Mouse (Mus musculus) heart, postnatal 14 days (tissue): Measurements from ENCODE around the gene Rin2. TPM values are rescaled to one million over a fixed set of nuclear protein-coding genes. Genes with fewer than 3 reads are reported as not detected.
"Not testable (repeated sequence)": the region's sequence is repeated elsewhere in the genome, so short reads cannot be mapped to it uniquely, and the experiment has no call there.

Experiments used
- DNase-seq, 2 experiments: peaks; one replicate each; pipeline ENCODE4 v3.0.0; 2021 to 2022
- intact Hi-C: fragments of 180-260 bp; cut with DNase I; formaldehyde crosslinking; loops from one replicate; pipeline ENCODE4 v1.15.1; 2025
- total RNA-seq, 2 experiments: library from RNA; stranded (reverse); gene quantifications; 2 replicates each; pipeline ENCODE4 v1.2.3; 2021

The Rin2 gene
- total RNA-seq, 2 experiments from 2014 or later, result 18.3 to 22.6 TPM

DNA sequence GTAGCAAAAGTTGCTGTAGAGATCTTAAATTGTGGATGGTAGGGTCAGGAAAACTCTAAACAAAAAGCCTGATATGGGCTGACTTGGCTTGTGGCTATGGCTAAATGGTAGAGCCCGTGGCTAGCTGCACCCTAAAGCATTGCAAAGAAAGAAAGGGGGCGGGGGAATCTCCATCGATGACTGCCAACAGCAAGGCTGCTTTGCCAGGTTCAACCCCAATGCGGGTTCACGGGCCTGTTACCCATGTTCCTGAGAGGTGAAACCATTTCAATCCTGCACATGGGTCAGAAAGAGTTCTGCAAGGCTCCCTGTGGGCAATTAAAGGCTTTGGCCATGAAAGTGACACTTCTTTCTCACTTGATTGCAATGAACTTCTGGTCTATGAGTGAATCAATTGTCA, 206.9 kb downstream of the Rin2 start:
- DNase-seq, result no peak
- intact Hi-C loops, result loop anchor here (2.0 kb wide), 3 partner anchors 19 to 183 kb away; no protein-coding TSS in a partner anchor

DNA sequence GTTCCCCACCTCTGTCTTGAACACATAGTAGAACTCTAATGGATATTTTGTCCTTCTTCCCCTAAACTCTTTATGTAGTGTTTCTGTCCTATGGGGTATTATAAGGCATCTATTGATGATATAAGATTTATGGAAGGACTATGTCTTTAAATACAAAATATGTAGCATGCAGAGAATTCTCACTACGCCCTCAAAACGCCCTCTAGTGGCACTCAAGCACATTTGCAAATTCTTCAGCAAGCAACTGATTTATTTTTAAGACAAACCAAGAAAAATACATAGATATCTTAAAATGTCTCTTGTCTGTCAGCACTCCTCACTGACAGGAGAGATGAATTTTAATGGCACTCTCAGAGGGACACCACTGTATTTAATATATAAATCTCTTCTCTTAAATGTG, 207.4 kb downstream of the Rin2 start:
- DNase-seq, result no peak
- intact Hi-C loops, result loop anchor here (2.0 kb wide), 1 partner anchor 184 kb away; no protein-coding TSS in a partner anchor

- DNase-seq, result peak in 1 of 2 experiments; percentile 18
- intact Hi-C loops, result no loop called here
Measured at GRCm38 (mm10) chr2:145884036-145884912, 209.3 kb downstream of the Rin2 start.

GRCm38 (mm10) chr2:145884913-145885785, 210.1 kb downstream of the Rin2 start:
- DNase-seq, result peak; percentile 57 to 59
- intact Hi-C loops, result no loop called here

- DNase-seq, result peak; percentile 67 to 72
- intact Hi-C loops, result no loop called here
Measured at GRCm38 (mm10) chr2:145887937-145888765, 213.1 kb downstream of the Rin2 start.

GRCm38 (mm10) chr2:145888766-145889480, 213.9 kb downstream of the Rin2 start:
- intact Hi-C loops, result no loop called here
- DNase-seq, result peak; percentile 25 to 29

DNA sequence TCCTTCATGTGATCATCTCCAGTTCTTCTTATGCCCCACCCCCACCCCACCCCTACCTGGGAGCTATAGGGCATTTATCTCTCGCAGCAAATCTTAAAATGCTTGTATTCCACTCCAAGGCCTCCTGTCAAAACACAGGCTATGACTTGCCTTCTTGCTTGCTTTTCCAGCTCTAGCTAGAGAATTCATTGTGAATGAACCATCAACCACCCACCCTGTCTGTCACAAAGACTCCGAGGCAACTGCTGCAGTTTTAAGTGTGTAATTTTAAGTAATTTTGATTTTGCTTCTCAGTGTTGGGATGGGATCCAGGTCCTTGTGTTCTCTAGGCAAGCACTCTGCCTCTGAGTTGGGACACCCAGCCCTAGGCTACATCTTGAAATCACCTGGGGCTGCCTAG, 215.6 kb downstream of the Rin2 start:
- no peak for DNase-seq
- intact Hi-C loops, result no loop called here

GRCm38 (mm10) chr2:145893756-145894155, 218.7 kb downstream of the Rin2 start:
- DNase-seq, result no peak
- intact Hi-C loops, result no loop called here

DNA sequence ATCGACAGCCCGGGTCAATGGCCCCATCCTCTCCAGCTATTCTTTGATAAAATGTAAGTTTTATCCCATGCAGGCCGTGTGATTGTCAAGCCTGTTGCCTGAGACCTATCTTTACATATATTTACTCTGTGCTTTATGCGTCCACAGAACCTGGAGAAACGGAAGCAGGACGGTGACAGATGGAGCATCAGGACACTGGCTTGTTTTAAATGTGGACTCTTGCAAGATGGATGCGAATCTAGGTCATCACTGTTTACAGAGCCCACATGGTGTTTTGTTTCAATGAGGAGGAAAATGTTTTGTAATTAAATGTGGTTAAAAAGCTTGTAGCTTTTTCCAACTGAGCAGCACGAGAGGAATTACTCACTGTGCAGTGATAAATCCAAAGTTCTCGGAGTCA, 223.1 kb downstream of the Rin2 start:
- intact Hi-C loops, result no loop called here
- no peak for DNase-seq

GRCm38 (mm10) chr2:145900318-145900717, 225.3 kb downstream of the Rin2 start:
- intact Hi-C loops, DNase-seq: not testable (repeated sequence)

GRCm38 (mm10) chr2:145901861-145902260, 226.8 kb downstream of the Rin2 start, which contains the start of gene Naa20:
Gene Naa20 (plus strand): TSS chr2:145902099.
- DNase-seq, result no peak
- intact Hi-C loops, result no loop called here

DNA sequence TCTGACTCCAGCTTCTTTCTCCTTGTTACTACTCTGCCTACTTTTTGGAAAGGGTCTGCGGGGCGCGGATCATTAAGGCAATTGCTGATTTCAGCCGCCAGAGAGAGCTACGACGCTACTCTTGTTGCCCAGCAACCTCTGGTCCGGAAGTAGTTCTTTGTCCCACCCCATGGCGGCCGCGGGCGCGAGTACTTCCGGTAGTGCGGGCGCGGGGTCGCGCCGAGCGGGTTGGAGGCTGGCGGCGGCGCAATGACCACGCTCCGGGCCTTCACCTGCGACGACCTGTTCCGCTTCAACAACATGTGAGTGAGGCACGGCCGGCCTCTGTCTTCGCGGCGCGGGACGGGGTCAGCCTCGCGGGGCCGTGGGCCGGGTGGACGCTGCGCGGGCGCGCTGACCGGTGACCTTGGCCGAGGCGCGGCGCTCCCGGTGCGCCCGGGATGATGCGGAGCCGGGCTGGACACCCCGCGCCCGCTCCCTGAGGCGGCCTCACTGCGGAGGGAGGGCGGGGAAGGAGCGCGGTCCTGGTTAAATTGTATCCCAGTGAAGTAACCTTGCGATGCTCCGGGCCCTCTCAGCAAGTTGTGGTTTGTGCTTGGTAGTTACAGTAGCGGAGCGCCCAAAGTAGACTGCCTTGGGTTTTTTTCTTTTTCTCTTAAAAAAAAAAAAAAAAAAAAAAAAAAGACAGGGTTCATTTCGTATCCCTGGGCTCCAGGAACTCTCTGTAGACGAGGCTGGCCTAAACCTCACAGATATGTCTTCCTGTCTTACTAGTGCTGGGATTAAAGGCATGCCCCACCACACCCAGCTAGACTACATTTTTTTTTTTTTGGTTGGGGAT, 228.3 kb downstream of the Rin2 start:
- peak; percentile 91 to 93 for DNase-seq

DNA sequence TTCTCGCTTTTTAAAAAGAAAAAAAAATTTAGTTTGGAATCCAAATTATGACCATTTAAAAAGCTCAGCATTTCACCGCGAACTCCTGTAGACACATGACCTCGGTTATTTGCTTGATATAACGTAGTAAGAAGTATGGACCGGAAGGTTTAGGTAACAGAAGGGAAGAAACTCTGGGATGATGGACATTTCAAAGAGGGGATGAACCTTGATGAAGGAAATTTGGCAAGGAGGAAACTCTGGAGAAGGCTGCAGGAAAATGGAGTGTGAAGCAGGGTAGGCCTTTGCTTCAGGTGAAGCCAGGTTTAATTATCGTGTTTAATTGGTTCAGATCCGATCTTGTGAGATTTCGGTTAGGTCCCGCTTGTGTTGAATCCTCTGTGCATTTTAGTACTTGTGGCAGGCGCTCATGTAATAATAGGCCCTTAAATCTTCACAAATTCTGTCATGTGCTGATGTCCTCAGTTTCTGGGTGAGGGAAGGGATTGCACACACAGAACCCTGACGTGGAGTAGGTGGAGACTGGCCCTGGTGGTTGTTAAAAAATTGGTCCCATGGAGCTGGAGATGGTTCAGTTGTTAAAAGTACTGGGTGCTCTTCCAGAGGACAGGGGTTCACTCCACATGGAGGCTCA, 229.1 kb downstream of the Rin2 start:
- intact Hi-C loops, result no loop called here
- no peak for DNase-seq

More for the DNA sequence above, 228.3 kb downstream of the Rin2 start:
- intact Hi-C loops, result no loop called here

GRCm38 (mm10) chr2:145905156-145905555, 230.1 kb downstream of the Rin2 start:
- intact Hi-C loops, result no loop called here
- no peak for DNase-seq

DNA sequence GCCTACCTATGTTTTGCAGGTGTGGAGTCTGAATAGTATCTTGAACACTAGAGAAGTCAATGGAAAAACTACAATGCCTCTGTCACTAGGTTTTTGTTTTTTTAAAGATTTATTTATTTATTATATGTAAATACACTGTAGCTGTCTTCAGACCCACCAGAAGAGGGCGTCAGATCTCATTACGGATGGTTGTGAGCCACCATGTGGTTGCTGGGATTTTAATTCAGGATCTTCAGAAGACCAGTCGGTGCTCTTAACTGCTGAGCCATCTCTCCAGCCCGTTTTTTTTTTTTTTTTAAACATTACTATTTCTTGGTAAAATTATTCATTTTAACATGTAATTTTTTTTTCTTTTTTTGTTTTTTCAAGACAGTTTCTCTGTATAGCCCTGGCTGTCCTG, 230.9 kb downstream of the Rin2 start:
- DNase-seq, intact Hi-C loops: not testable (repeated sequence)

- no peak for DNase-seq
- intact Hi-C loops, result no loop called here
Measured at GRCm38 (mm10) chr2:145920941-145921650, 246.1 kb downstream of the Rin2 start.
